ENCODE assay signal across 8 mouse cellular contexts in the genomic region with DNA sequence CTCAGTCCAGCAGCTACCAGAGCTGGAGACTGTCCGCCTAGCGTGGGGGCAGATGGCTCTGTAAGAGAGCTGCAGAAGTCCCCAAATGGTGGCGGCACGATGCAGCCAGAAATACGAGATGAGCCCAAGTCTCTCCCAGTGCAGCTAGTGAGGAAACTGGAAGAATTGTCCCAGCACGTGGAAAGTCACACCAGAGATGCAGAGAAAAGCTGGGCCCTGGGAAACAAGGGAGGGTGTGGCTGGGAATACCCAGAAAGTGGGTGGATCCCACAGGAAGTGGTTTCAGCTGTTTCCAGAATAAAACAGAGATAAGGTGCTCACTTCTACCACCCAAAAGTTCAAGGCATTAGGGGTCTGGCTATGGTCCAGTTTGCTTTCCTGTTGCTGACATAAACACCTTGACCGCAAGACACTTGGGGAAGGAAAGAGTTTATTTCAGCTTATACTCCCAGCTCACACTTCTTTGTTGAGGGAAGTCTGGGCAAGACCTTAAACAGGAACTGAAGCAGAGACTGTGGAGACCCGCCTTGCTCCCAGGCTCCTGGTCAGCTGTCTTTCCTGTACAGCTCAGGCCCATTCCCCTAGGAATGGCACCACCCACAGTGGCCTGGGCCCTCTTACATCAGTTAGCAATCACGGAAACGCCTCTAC.
DNase-seq lines count a peak whose midpoint lies in the region; ATAC-seq lines count a peak whose summit lies in the region.

No protein-coding gene starts in this region.

- peak overlapping the region; percentile 19; the same call in 1 of the 2 replicates for H3K27ac ChIP-seq in embryonic facial prominence, embryonic 14.5 days (replicated peaks; ENCODE audit: low read depth, low read length)
- no peak overlapping the region; the same call in 1 of the 2 replicates for H3K27ac ChIP-seq in hindbrain, embryonic 16.5 days (ENCODE audit: low read depth, low read length)
- H3K27ac ChIP-seq in liver, embryonic 13.5 days: peak overlapping the region; percentile 29; the same call in 1 of the 2 replicates

- peak; percentile 32; the same call in 1 of the 2 replicates for ATAC-seq in cerebellum, adult (ENCODE audit: insufficient number of reproducible peaks, low FRiP score, low TSS enrichment)
- no peak for ATAC-seq in embryonic facial prominence, embryonic 14.5 days (ENCODE audit: low read depth)
- ATAC-seq in hindbrain, embryonic 16.5 days: no peak
- ATAC-seq in liver, embryonic 13.5 days (ENCODE audit: low read depth): 0 out of 2 replicates have a peak, but pooled peaks have one; percentile 27

- no peak for DNase-seq in cerebellum, adult 11-12 months
- peak; percentile 85 for DNase-seq in 416B (ENCODE audit: low read depth)
- DNase-seq in embryonic facial prominence, embryonic 14.5 days (ENCODE audit: low spot score): no peak
- DNase-seq in liver, embryonic 13.5 days: no peak
- no peak for DNase-seq in ovary, postnatal 10 days (ENCODE audit: low spot score)
- DNase-seq in c-Kit-positive CD71-positive TER-119-positive erythroid progenitor cells, embryonic 14.5 days (ENCODE audit: low spot score): no peak

- 54% methylated on average over 10 of the region's 10 CpGs for WGBS in embryonic facial prominence, embryonic 14.5 days
- 57% methylated on average over 10 of the region's 10 CpGs for WGBS in hindbrain, embryonic 16.5 days
- 16% methylated on average over 10 of the region's 10 CpGs for WGBS in liver, embryonic 13.5 days (ENCODE audit: insufficient replicate concordance)

- H3K4me1 ChIP-seq in embryonic facial prominence, embryonic 14.5 days (ENCODE audit: control insufficient read depth, insufficient read depth, low read length): peaks cover 24% of the 10 kb centered on the region
- peaks cover 12% of the 10 kb centered on the region for H3K4me1 ChIP-seq in hindbrain, embryonic 16.5 days (ENCODE audit: control insufficient read depth, insufficient read depth, low read depth, low read length)
- H3K4me1 ChIP-seq in liver, embryonic 13.5 days (replicated peaks): peaks cover 46% of the 10 kb centered on the region

- H3K9ac ChIP-seq in embryonic facial prominence, embryonic 14.5 days (ENCODE audit: low read depth, low read length): no peak overlapping the region
- peak overlapping the region; percentile 39; the same call in 1 of the 2 replicates for H3K9ac ChIP-seq in hindbrain, embryonic 16.5 days (ENCODE audit: low read depth, low read length)
- no peak overlapping the region; the same call in 1 of the 2 replicates for H3K9ac ChIP-seq in liver, embryonic 13.5 days

- H3K4me2 ChIP-seq in embryonic facial prominence, embryonic 14.5 days (ENCODE audit: low read depth, low read length): no peak overlapping the region
- no peak overlapping the region; the same call in 1 of the 2 replicates for H3K4me2 ChIP-seq in hindbrain, embryonic 16.5 days (ENCODE audit: low read length)
- H3K4me2 ChIP-seq in liver, embryonic 13.5 days: peak overlapping the region; percentile 28; the same call in 1 of the 2 replicates

- no peaks in the 10 kb centered on the region for H3K27me3 ChIP-seq in embryonic facial prominence, embryonic 14.5 days (replicated peaks; ENCODE audit: control insufficient read depth, insufficient read depth, low read length)
- no peaks in the 10 kb centered on the region for H3K27me3 ChIP-seq in hindbrain, embryonic 16.5 days (replicated peaks; ENCODE audit: control insufficient read depth, insufficient read depth, low read length)
- 0 out of 2 replicates have a peak, but pooled peaks cover 7% of the 10 kb centered on the region for H3K27me3 ChIP-seq in liver, embryonic 13.5 days

- no peaks in the 10 kb centered on the region for H3K9me3 ChIP-seq in embryonic facial prominence, embryonic 14.5 days (ENCODE audit: control insufficient read depth, low read length)
- H3K9me3 ChIP-seq in hindbrain, embryonic 16.5 days (ENCODE audit: control insufficient read depth, low read length): no peaks in the 10 kb centered on the region
- H3K9me3 ChIP-seq in liver, embryonic 13.5 days (replicated peaks): no peaks in the 10 kb centered on the region

- H3K36me3 ChIP-seq in embryonic facial prominence, embryonic 14.5 days (ENCODE audit: control insufficient read depth, insufficient read depth, low read length): no peaks in the 10 kb centered on the region
- no peaks in the 10 kb centered on the region for H3K36me3 ChIP-seq in hindbrain, embryonic 16.5 days (ENCODE audit: control insufficient read depth, insufficient read depth, low read length)
- no peaks in the 10 kb centered on the region for H3K36me3 ChIP-seq in liver, embryonic 13.5 days

- H3K4me3 ChIP-seq in embryonic facial prominence, embryonic 14.5 days (ENCODE audit: low read depth, low read length): no peak overlapping the region
- H3K4me3 ChIP-seq in hindbrain, embryonic 16.5 days (ENCODE audit: low read length): no peak overlapping the region
- no peak overlapping the region for H3K4me3 ChIP-seq in liver, embryonic 13.5 days (replicated peaks)

Comparison
In these comparisons a context has a peak if more than half of its experiments do, and no peak if none do; other contexts are left out.
1. ATAC-seq: peak in cerebellum, adult (single experiment) and liver, embryonic 13.5 days (single experiment); none in embryonic facial prominence, embryonic 14.5 days (single experiment) and hindbrain, embryonic 16.5 days (single experiment).